9 mouse cellular contexts compared by ENCODE assay signal in genomic region chr11:33917574-33917973, GRCm38 (mm10). TPM values are rescaled to one million over a fixed set of nuclear protein-coding genes. Genes with fewer than 3 reads are reported as not detected.
DNase-seq lines count a peak whose midpoint lies in the region; ATAC-seq and TF ChIP-seq lines count a peak whose summit lies in the region.
"Had no signal": no experiment of that assay in that cellular context is flagged by ENCODE, and none has a peak within 500 bp of the region (broad histone marks: within the 10 kb centered on the region; RNA-seq: fewer than 3 reads in every experiment).

No protein-coding gene starts in this region.

- peak; percentile 72 for ATAC-seq in frontal cortex, adult (ENCODE audit: low TSS enrichment)
- 0 out of 2 replicates have a peak, but pooled peaks have one; percentile 65 for ATAC-seq in limb, embryonic 11.5 days (ENCODE audit: insufficient number of reproducible peaks, low FRiP score, low TSS enrichment, low read depth)
- ATAC-seq in midbrain, postnatal 0 days (ENCODE audit: low FRiP score), result peak; percentile 41; the same call in 1 of the 2 replicates

- H3K4me2 ChIP-seq in limb, embryonic 11.5 days (ENCODE audit: low read depth, severe bottlenecking), result no peak overlapping the region
- no peak overlapping the region for H3K4me2 ChIP-seq in midbrain, postnatal 0 days (ENCODE audit: low read depth, low read length, poor library complexity, severe bottlenecking)

- no peak overlapping the region for H3K9ac ChIP-seq in limb, embryonic 11.5 days (ENCODE audit: low read length)
- H3K9ac ChIP-seq in midbrain, postnatal 0 days (replicated peaks; ENCODE audit: low read length, poor library complexity, severe bottlenecking), result no peak overlapping the region

- 23% methylated on average over 6 of the region's 6 CpGs for WGBS in cerebellum, adult 2 months
- WGBS in limb, embryonic 11.5 days, result 20% methylated on average over 6 of the region's 6 CpGs
- 25% methylated on average over 6 of the region's 6 CpGs for WGBS in midbrain, postnatal 0 days

- H3K27ac ChIP-seq in cerebellum, adult 2 months (ENCODE audit: insufficient read depth, low read length), result no peak overlapping the region
- H3K27ac ChIP-seq in limb, embryonic 11.5 days (replicated peaks; ENCODE audit: low read depth, low read length), result no peak overlapping the region
- no peak overlapping the region for H3K27ac ChIP-seq in midbrain, postnatal 0 days (ENCODE audit: low read depth, low read length)

- TF ChIP-seq POLR2A in cerebellum, adult 2 months (IDR thresholded peaks at IDR 0.05; ENCODE audit: borderline replicate concordance, insufficient read depth, low read length), result no peak

- no peaks in the 10 kb centered on the region for H3K36me3 ChIP-seq in limb, embryonic 11.5 days (ENCODE audit: control insufficient read depth, insufficient read depth, low read length)
- H3K36me3 ChIP-seq in midbrain, postnatal 0 days (ENCODE audit: insufficient read depth, low read length), result no peaks in the 10 kb centered on the region
- H3K36me3 ChIP-seq in splenic B cell, adult 2 months (ENCODE audit: control insufficient read depth, insufficient read depth, low read length, poor library complexity, severe bottlenecking), result no peaks in the 10 kb centered on the region

- no peaks in the 10 kb centered on the region for H3K27me3 ChIP-seq in cerebellum, adult 2 months (ENCODE audit: control insufficient read depth, insufficient read depth, low read length)
- H3K27me3 ChIP-seq in limb, embryonic 11.5 days (ENCODE audit: control insufficient read depth, insufficient read depth, low read length), result no peaks in the 10 kb centered on the region
- H3K27me3 ChIP-seq in midbrain, postnatal 0 days (ENCODE audit: insufficient read depth, low read length), result no peaks in the 10 kb centered on the region; the same call in 1 of the 2 replicates
- no peaks in the 10 kb centered on the region for H3K27me3 ChIP-seq in splenic B cell, adult 2 months (ENCODE audit: control insufficient read depth, insufficient read depth, low read length, poor library complexity, severe bottlenecking)

- TF ChIP-seq CTCF in cerebellum, adult 2 months (IDR thresholded peaks at IDR 0.05; ENCODE audit: borderline replicate concordance, insufficient read depth, low read depth, low read length), result peak; percentile 97
- TF ChIP-seq CTCF in midbrain, postnatal 0 days (IDR thresholded peaks at IDR 0.05), result peak; percentile 99

- H3K4me3 ChIP-seq in cerebellum, adult 2 months (replicated peaks; ENCODE audit: insufficient read depth, low read depth, low read length), result no peak overlapping the region
- H3K4me3 ChIP-seq in limb, embryonic 11.5 days (ENCODE audit: low read depth, low read length), result no peak overlapping the region
- H3K4me3 ChIP-seq in midbrain, postnatal 0 days (ENCODE audit: low read depth, low read length), result no peak overlapping the region
- H3K4me3 ChIP-seq: megakaryocyte, embryonic 14.5 days had no signal

- H3K9me3 ChIP-seq in limb, embryonic 11.5 days (ENCODE audit: control insufficient read depth, low read length), result no peaks in the 10 kb centered on the region
- no peaks in the 10 kb centered on the region for H3K9me3 ChIP-seq in midbrain, postnatal 0 days (ENCODE audit: low read length)
- H3K9me3 ChIP-seq: megakaryocyte, embryonic 14.5 days had no signal

- no peaks in the 10 kb centered on the region for H3K4me1 ChIP-seq in cerebellum, adult 2 months (ENCODE audit: control insufficient read depth, insufficient read depth, low read length)
- 0 out of 2 replicates have a peak, but pooled peaks cover 1% of the 10 kb centered on the region for H3K4me1 ChIP-seq in limb, embryonic 11.5 days (ENCODE audit: control insufficient read depth, insufficient read depth, low read length)
- no peaks in the 10 kb centered on the region for H3K4me1 ChIP-seq in midbrain, postnatal 0 days (ENCODE audit: insufficient read depth, low read length)
- H3K4me1 ChIP-seq: megakaryocyte, embryonic 14.5 days had no signal

- DNase-seq in ovary, postnatal 10 days (ENCODE audit: low spot score), result peak; percentile 51
- DNase-seq in ovary, adult 18-20 months (ENCODE audit: low spot score), result no peak
- peak; percentile 48 to 76 for DNase-seq in cerebellum, adult 2 months
- DNase-seq in hindlimb bud, embryonic 11.5 days (ENCODE audit: extremely low spot score, low read depth, low spot score), result peak; percentile 41
- DNase-seq in limb, embryonic 11.5 days (ENCODE audit: low spot score), result peak; percentile 87
- peak; percentile 80 for DNase-seq in midbrain, postnatal 0 days (ENCODE audit: low spot score)
- peak; percentile 58 for DNase-seq in splenic B cell, adult 2 months (ENCODE audit: low read depth, low spot score)

RNA-seq across cellular contexts. Expression of gene Kcnmb1, which starts 45.2 kb away (rescaled TPM):
- polyA plus RNA-seq in cerebellum, adult 2 months (2012; rRNA removed), result 0.52 and 0.62 TPM in 2 replicates
- 0.16 and 0.17 TPM in 2 replicates for polyA plus RNA-seq in limb, embryonic 11.5 days (2014; fragmentation: Nextera tagmentation; extraction: Ambion mirVana)
- total RNA-seq in midbrain, postnatal 0 days (2014; rRNA removed), result 0.11 TPM in 1 of 2 replicates, not detected in the other
- polyA plus RNA-seq in midbrain, postnatal 0 days (2015; fragmentation: Nextera tagmentation; extraction: Ambion mirVana), result 0.07 and 0.20 TPM in 2 replicates
